Mouse (Mus musculus) layer of hippocampus, adult 9-10 months (tissue): ENCODE measurements around the gene Trim45.
A peak's percentile ranks its signal among the peaks of the same experiment; 100 is the strongest.

Experiments
- DNase-seq: peaks from one replicate; pipeline ENCODE4 v3.0.0; 2022; ENCODE audit warnings: low spot score

Trim45 gene

GRCm38 (mm10) chr3:100931332-100932076, 9.5 kb downstream of the Trim45 start:
- DNase-seq, result no peak

GRCm38 (mm10) chr3:100932077-100932944, 10.3 kb downstream of the Trim45 start:
- DNase-seq, result no peak

- DNase-seq, result no peak
Measured at GRCm38 (mm10) chr3:100935521-100935920, 13.5 kb downstream of the Trim45 start.

GRCm38 (mm10) chr3:100936201-100936600, 14.2 kb downstream of the Trim45 start:
- no peak for DNase-seq

- DNase-seq, result no peak
Measured at GRCm38 (mm10) chr3:100938211-100938610, 16.2 kb downstream of the Trim45 start.

GRCm38 (mm10) chr3:100940496-100941037, 18.6 kb downstream of the Trim45 start:
- DNase-seq, result no peak

GRCm38 (mm10) chr3:100947286-100947685, 25.3 kb downstream of the Trim45 start:
- DNase-seq, result no peak

- DNase-seq, result no peak
Measured at GRCm38 (mm10) chr3:100951531-100951930, 29.5 kb downstream of the Trim45 start.

- no peak for DNase-seq
Measured at GRCm38 (mm10) chr3:100954616-100955015, 32.6 kb downstream of the Trim45 start.

GRCm38 (mm10) chr3:100961007-100961406, 39.0 kb downstream of the Trim45 start:
- DNase-seq, result no peak

GRCm38 (mm10) chr3:100961501-100961900, 39.5 kb downstream of the Trim45 start:
- no peak for DNase-seq

- peak; percentile 37 for DNase-seq
Measured at GRCm38 (mm10) chr3:100963849-100964542, 42.0 kb downstream of the Trim45 start.

GRCm38 (mm10) chr3:100969176-100969917, 47.3 kb downstream of the Trim45 start, which contains the start of gene Ttf2:
TSS of gene Ttf2 (minus strand) at chr3:100969663.
- peak; percentile 76 for DNase-seq

- DNase-seq, result peak; percentile 53
Measured at GRCm38 (mm10) chr3:100973906-100974305, 51.9 kb downstream of the Trim45 start.

- DNase-seq, result no peak
Measured at GRCm38 (mm10) chr3:100979290-100979689, 57.3 kb downstream of the Trim45 start.
